Mouse (Mus musculus): ENCODE data around the gene Ccdc146.
"Not testable (repeated sequence)": the region's sequence is repeated elsewhere in the genome, so short reads cannot be mapped to it uniquely, and the experiment has no call there.

Ccdc146 gene

GRCm38 (mm10) chr5:21387340-21387739 is 37.1 kb downstream of the Ccdc146 start:
- no peak for DNase-seq (ENCODE audit: low spot score in 2 of 2)

- no peak for DNase-seq (ENCODE audit: low spot score in 2 of 2)
These were observed 38.0 kb downstream of the Ccdc146 start for GRCm38 (mm10) chr5:21386432-21386831.

- DNase-seq (ENCODE audit: low spot score in 2 of 2) = no peak
These were observed 39.5 kb downstream of the Ccdc146 start for GRCm38 (mm10) chr5:21384976-21385375.

- no peak for DNase-seq (ENCODE audit: low spot score in 2 of 2)
These were observed 40.1 kb downstream of the Ccdc146 start for GRCm38 (mm10) chr5:21384252-21384960.

GRCm38 (mm10) chr5:21383392-21384251 is 40.9 kb downstream of the Ccdc146 start:
- no peak for DNase-seq (ENCODE audit: low spot score in 2 of 2)

- DNase-seq (ENCODE audit: low spot score in 2 of 2) = no peak
These were observed 41.8 kb downstream of the Ccdc146 start for GRCm38 (mm10) chr5:21382678-21383077.

- no peak for DNase-seq (ENCODE audit: low spot score in 2 of 2)
These were observed 42.5 kb downstream of the Ccdc146 start for GRCm38 (mm10) chr5:21381986-21382385.

GRCm38 (mm10) chr5:21378397-21378796 is 46.1 kb downstream of the Ccdc146 start:
- DNase-seq (ENCODE audit: low spot score in 2 of 2) = no peak

- DNase-seq (ENCODE audit: low spot score in 2 of 2) = no peak
These were observed 47.5 kb downstream of the Ccdc146 start for GRCm38 (mm10) chr5:21376935-21377334.

GRCm38 (mm10) chr5:21373180-21373518 is 51.3 kb downstream of the Ccdc146 start:
- DNase-seq (ENCODE audit: low spot score in 2 of 2) = no peak

- no peak for DNase-seq (ENCODE audit: low spot score in 2 of 2)
These were observed 51.8 kb downstream of the Ccdc146 start, which contains the start of gene Fgl2 for GRCm38 (mm10) chr5:21372493-21373179. Fgl2 (plus strand) TSS chr5:21372642.

GRCm38 (mm10) chr5:21371920-21372319 is 52.6 kb downstream of the Ccdc146 start:
- DNase-seq (ENCODE audit: low spot score in 2 of 2) = no peak

GRCm38 (mm10) chr5:21370218-21370947 is 54.1 kb downstream of the Ccdc146 start:
- no peak for DNase-seq (ENCODE audit: low spot score in 2 of 2)

- no peak for DNase-seq (ENCODE audit: low spot score in 2 of 2)
These were observed 57.0 kb downstream of the Ccdc146 start for GRCm38 (mm10) chr5:21367514-21367913.

- no peak for DNase-seq (ENCODE audit: low spot score in 2 of 2)
These were observed 58.0 kb downstream of the Ccdc146 start for GRCm38 (mm10) chr5:21366338-21367053.

GRCm38 (mm10) chr5:21363343-21363742 is 61.1 kb downstream of the Ccdc146 start:
- no peak for DNase-seq (ENCODE audit: low spot score in 2 of 2)

- DNase-seq (ENCODE audit: low spot score in 2 of 2) = no peak
These were observed 65.8 kb downstream of the Ccdc146 start for GRCm38 (mm10) chr5:21358648-21359047.

GRCm38 (mm10) chr5:21351678-21352077 is 72.8 kb downstream of the Ccdc146 start:
- DNase-seq (ENCODE audit: low spot score in 2 of 2) = no peak

- DNase-seq (ENCODE audit: low spot score in 2 of 2) = no peak
These were observed 76.1 kb downstream of the Ccdc146 start for GRCm38 (mm10) chr5:21348366-21348765.

GRCm38 (mm10) chr5:21342265-21342664 is 82.2 kb downstream of the Ccdc146 start:
- DNase-seq (ENCODE audit: low spot score in 2 of 2) = not testable (repeated sequence)

- no peak for DNase-seq (ENCODE audit: low spot score in 2 of 2)
These were observed 92.4 kb downstream of the Ccdc146 start for GRCm38 (mm10) chr5:21332119-21332518.
